Mouse (Mus musculus) CH12.LX (cell line): ENCODE results near the gene Schip1. TPM values are rescaled to one million over a fixed set of nuclear protein-coding genes. Genes with fewer than 3 reads are reported as not detected.

Experiments used
- DNase-seq: peaks from one replicate; pipeline ENCODE4 v3.0.0-alpha.2; 2013; ENCODE audit errors: extremely low read depth
- H3K27ac ChIP-seq: 2 replicates; pipeline ENCODE4 v1.5.1; 2012; ENCODE audit warnings: low read depth, mild to moderate bottlenecking, control low read depth, moderate library complexity; ENCODE audit not compliant: insufficient read depth
- H3K27me3 ChIP-seq: replicated peaks from 2 replicates; pipeline ENCODE3; 2012; ENCODE audit warnings: inconsistent platforms
- H3K36me3 ChIP-seq, 2 experiments: replicated peaks in 1 of 2; 2 replicates each; pipeline versions ENCODE3 to v1.6.1; 2012; ENCODE audit warnings: inconsistent platforms in 1 of 2, low read length in 1 of 2, mild to moderate bottlenecking in 1 of 2, mixed read lengths in 1 of 2, moderate library complexity in 1 of 2; ENCODE audit not compliant: control insufficient read depth in 1 of 2, insufficient read depth in 1 of 2
- H3K4me1 ChIP-seq, 2 experiments: 2 replicates each; pipeline ENCODE4 v1.6.1; 2012; ENCODE audit warnings: inconsistent platforms in 1 of 2, moderate library complexity in 1 of 2; ENCODE audit not compliant: insufficient read depth in 2 of 2, control insufficient read depth in 1 of 2
- H3K4me2 ChIP-seq: 2 replicates; pipeline ENCODE4 v1.6.1; 2012; ENCODE audit warnings: low read depth, mild to moderate bottlenecking, control low read depth; ENCODE audit not compliant: poor library complexity, insufficient read depth, severe bottlenecking
- H3K4me3 ChIP-seq, 3 experiments: fragments of 150-350 bp in 1 of 3; sonication (generic) in 1 of 3; replicated peaks in 1 of 3; 2 replicates each; pipeline versions ENCODE3 to v1.5.1; 2011 to 2012; ENCODE audit warnings: low read depth in 2 of 3, low read length in 2 of 3, mild to moderate bottlenecking in 2 of 3, moderate library complexity in 2 of 3, control low read depth in 1 of 3, improper control_type of control experiment in 1 of 3, inconsistent platforms in 1 of 3, mixed read lengths in 1 of 3; ENCODE audit not compliant: poor library complexity in 1 of 3
- H3K79me2 ChIP-seq: replicated peaks from 2 replicates; pipeline ENCODE4 v1.6.1; 2012; ENCODE audit warnings: mild to moderate bottlenecking, moderate library complexity; ENCODE audit not compliant: control insufficient read depth, poor library complexity, insufficient read depth, severe bottlenecking; ENCODE audit errors: extremely low read depth
- H3K9ac ChIP-seq: 2 replicates; pipeline ENCODE4 v1.6.1; 2012; ENCODE audit warnings: low read depth, mild to moderate bottlenecking, control low read depth, moderate library complexity; ENCODE audit not compliant: insufficient read depth
- H3K9me3 ChIP-seq: replicated peaks from 2 replicates; pipeline ENCODE3; 2012; ENCODE audit warnings: low read length, inconsistent platforms, mixed read lengths
- BHLHE40 ChIP-seq: IDR thresholded peaks from 2 replicates; pipeline ENCODE4 v1.6.1; 2011; ENCODE audit warnings: mild to moderate bottlenecking, low read depth, low read length, improper control_type of control experiment
- E2F4 ChIP-seq: IDR thresholded peaks from 2 replicates; pipeline ENCODE4 v1.6.1; 2011; ENCODE audit warnings: low read depth, low read length, improper control_type of control experiment; ENCODE audit not compliant: insufficient replicate concordance
- EP300 ChIP-seq: IDR thresholded peaks from 2 replicates; pipeline ENCODE4 v1.6.1; 2011; ENCODE audit warnings: low read length, improper control_type of control experiment
- ETS1 ChIP-seq: conservative IDR thresholded peaks from 2 replicates; pipeline ENCODE4 v1.6.1; 2012; ENCODE audit warnings: low read depth, mild to moderate bottlenecking, inconsistent platforms, low read length, improper control_type of control experiment, moderate library complexity
- GABPA ChIP-seq: IDR thresholded peaks from 2 replicates; pipeline ENCODE4 v1.6.1; 2012; ENCODE audit warnings: low read depth, low read length, improper control_type of control experiment, inconsistent platforms; ENCODE audit not compliant: insufficient replicate concordance
- IRF4 ChIP-seq: IDR thresholded peaks from 2 replicates; pipeline ENCODE4 v1.6.1; 2014; ENCODE audit warnings: low read depth, mild to moderate bottlenecking, inconsistent platforms, low read length, improper control_type of control experiment
- JUND ChIP-seq: conservative IDR thresholded peaks from 2 replicates; pipeline ENCODE4 v1.6.1; 2011; ENCODE audit warnings: low read depth, low read length, improper control_type of control experiment
- KAT2A ChIP-seq: IDR thresholded peaks from 2 replicates; pipeline ENCODE4 v1.6.1; 2012; ENCODE audit warnings: low read length, improper control_type of control experiment, inconsistent platforms; ENCODE audit not compliant: insufficient replicate concordance
- MAX ChIP-seq: IDR thresholded peaks from 2 replicates; pipeline ENCODE4 v1.6.1; 2011; ENCODE audit warnings: low read length, improper control_type of control experiment
- MAZ ChIP-seq: IDR thresholded peaks from 2 replicates; pipeline ENCODE4 v1.6.1; 2012; ENCODE audit warnings: low read depth, mild to moderate bottlenecking, inconsistent platforms, low read length, improper control_type of control experiment, moderate library complexity
- MEF2A ChIP-seq: IDR thresholded peaks from 2 replicates; pipeline ENCODE4 v1.6.1; 2014; ENCODE audit warnings: low read depth, mild to moderate bottlenecking, inconsistent platforms, low read length, improper control_type of control experiment, borderline replicate concordance
- MXI1 ChIP-seq: IDR thresholded peaks from 2 replicates; pipeline ENCODE4 v1.6.1; 2011; ENCODE audit warnings: mild to moderate bottlenecking, low read depth, low read length, improper control_type of control experiment
- MYC ChIP-seq: IDR thresholded peaks from 2 replicates; pipeline ENCODE4 v1.6.1; 2011; ENCODE audit warnings: low read depth, mild to moderate bottlenecking, improper control_type of control experiment, low read length
- POLR2AphosphoS2 ChIP-seq: IDR thresholded peaks from 2 replicates; pipeline ENCODE4 v1.6.1; 2011; ENCODE audit warnings: low read depth, low read length, improper control_type of control experiment
- RAD21 ChIP-seq: IDR thresholded peaks from 2 replicates; pipeline ENCODE4 v1.6.1; 2011; ENCODE audit warnings: low read depth, mild to moderate bottlenecking, low read length, improper control_type of control experiment, moderate library complexity
- SIN3A ChIP-seq: IDR thresholded peaks from 2 replicates; pipeline ENCODE4 v1.6.1; 2012; ENCODE audit warnings: low read length, improper control_type of control experiment, inconsistent platforms
- TCF12 ChIP-seq: IDR thresholded peaks from 2 replicates; pipeline ENCODE4 v1.6.1; 2014; ENCODE audit warnings: low read depth, mild to moderate bottlenecking, inconsistent platforms, low read length, improper control_type of control experiment
- USF1 ChIP-seq: IDR thresholded peaks from 2 replicates; pipeline ENCODE4 v1.6.1; 2014; ENCODE audit warnings: low read depth, mild to moderate bottlenecking, inconsistent platforms, low read length, improper control_type of control experiment
- USF2 ChIP-seq: conservative IDR thresholded peaks from 2 replicates; pipeline ENCODE4 v1.6.1; 2011; ENCODE audit warnings: low read depth, low read length, improper control_type of control experiment
- ZC3H11A ChIP-seq: IDR thresholded peaks from 2 replicates; pipeline ENCODE4 v1.6.1; 2012; ENCODE audit warnings: low read depth, mild to moderate bottlenecking, inconsistent platforms, low read length, improper control_type of control experiment
- ZKSCAN1 ChIP-seq: IDR thresholded peaks from 2 replicates; pipeline ENCODE4 v1.6.1; 2012; ENCODE audit warnings: low read depth, inconsistent platforms, low read length, improper control_type of control experiment, borderline replicate concordance
- ZNF384 ChIP-seq: IDR thresholded peaks from 2 replicates; pipeline ENCODE4 v1.6.1; 2012; ENCODE audit warnings: low read depth, low read length, improper control_type of control experiment, inconsistent platforms
- dilution Hi-C: fragments of 300-500 bp; cut with MboI; formaldehyde crosslinking; loops from 2 replicates; pipeline ENCODE4 v1.14.3; 2020; ENCODE audit warnings: low sequenced_read_pairs; ENCODE audit not compliant: extremely low pct_unique_long_range_greater_than_20kb, extremely low pct_ligation_motif_present
- in situ Hi-C: fragments of 300-500 bp; cut with MboI; formaldehyde crosslinking; loops from 3 replicates; pipeline ENCODE4 v1.14.3; 2019; ENCODE audit warnings: low sequenced_read_pairs, low pct_ligation_motif_present, low pct_unique_long_range_greater_than_20kb, mixed read lengths
- polyA plus RNA-seq: library from polyadenylated mRNA; unstranded; fragments of >175 nt; gene quantifications from 2 replicates; pipeline ENCODE4 v1.2.1, GENCODE M21; 2012; ENCODE audit warnings: low read depth; ENCODE audit not compliant: insufficient read length
- total RNA-seq, 2 experiments: library from RNA; depleted of rRNA; stranded (reverse); fragments of 300-350 nt in 1 of 2; fragments of >200 nt in 1 of 2; gene quantifications; 2 replicates each; pipeline ENCODE4 v1.2.3; 2012 to 2014

Gene Schip1
- total and polyA plus RNA-seq, 3 experiments: 0.25 to 0.36 TPM; not detected in 1

GRCm38 (mm10) chr3:68667852-68668251 is 603.2 kb downstream of the Schip1 start:
- Histone ChIP-seq H3K27ac (no peak overlapping the region), H3K4me1 (peaks cover 0 to 17% of the 10 kb centered on the region in 2 experiments; a peak in 2 of 4 replicates), H3K36me3 (no peaks in the 10 kb centered on the region), H3K4me3 (no peak overlapping the region), H3K4me2 (no peak overlapping the region), H3K27me3 (no peaks in the 10 kb centered on the region), H3K9me3 (no peaks in the 10 kb centered on the region), H3K79me2 (no peaks in the 10 kb centered on the region), H3K9ac (no peak overlapping the region)
- dilution Hi-C loops: no loop called here
- in situ Hi-C loops: no loop called here
- no peak for DNase-seq
- TF ChIP-seq IRF4: no peak
- TF ChIP-seq E2F4: no peak
- no peak for TF ChIP-seq GABPA
- no peak for TF ChIP-seq MAX
- TF ChIP-seq ZNF384: no peak

GRCm38 (mm10) chr3:68669418-68669974 is 604.9 kb downstream of the Schip1 start:
- dilution Hi-C loops: no loop called here
- H3K9me3 ChIP-seq: no peaks in the 10 kb centered on the region
- H3K27ac ChIP-seq: no peak overlapping the region
- no peaks in the 10 kb centered on the region for H3K36me3 ChIP-seq
- in situ Hi-C loops: no loop called here
- H3K4me1 ChIP-seq: peaks cover 0 to 17% of the 10 kb centered on the region in 2 experiments; a peak in 2 of 4 replicates
- H3K79me2 ChIP-seq: no peaks in the 10 kb centered on the region
- no peak for DNase-seq
- no peak overlapping the region for H3K9ac ChIP-seq
- no peak for TF ChIP-seq ZNF384
- no peak for TF ChIP-seq ZKSCAN1
- no peak for TF ChIP-seq MYC
- no peak for TF ChIP-seq POLR2AphosphoS2
- no peak for TF ChIP-seq USF1
- TF ChIP-seq RAD21: no peak
- no peak for TF ChIP-seq EP300
- no peak for TF ChIP-seq MEF2A
- no peak for TF ChIP-seq MXI1
- no peak for TF ChIP-seq JUND
- no peak for TF ChIP-seq SIN3A
- TF ChIP-seq GABPA: no peak
- TF ChIP-seq BHLHE40: no peak
- TF ChIP-seq MAZ: no peak
- no peak for TF ChIP-seq ETS1
- no peak for TF ChIP-seq USF2
- TF ChIP-seq TCF12: no peak
- no peak for TF ChIP-seq KAT2A
- TF ChIP-seq ZC3H11A: no peak
- H3K4me3 ChIP-seq: no peak overlapping the region
- H3K4me2 ChIP-seq: no peak overlapping the region
- no peaks in the 10 kb centered on the region for H3K27me3 ChIP-seq
